Mouse (Mus musculus) neural tube, embryonic 11.5 days (tissue): ENCODE data around the gene Grm8. TPM values are rescaled to one million over a fixed set of nuclear protein-coding genes. Genes with fewer than 3 reads are reported as not detected.

Experiments
- ATAC-seq: fragments of 200-750 bp; cut with Nextera tagmentation; 2 replicates; pipeline ENCODE4 v1.8.0; 2017; ENCODE audit warnings: moderate number of reproducible peaks, mild to moderate bottlenecking, moderate TSS enrichment, moderate library complexity; ENCODE audit not compliant: insufficient read depth, low FRiP score, low TSS enrichment
- DNase-seq: peaks from one replicate; pipeline ENCODE4 v3.0.0-alpha.2; 2015; ENCODE audit warnings: low spot score
- H3K27ac ChIP-seq: fragments of 300-500 bp; sonication (generic); 2 replicates; pipeline ENCODE4 v1.5.1; 2014; ENCODE audit warnings: low read depth, mild to moderate bottlenecking, low read length
- H3K27me3 ChIP-seq: fragments of 300-500 bp; sonication (generic); 2 replicates; pipeline ENCODE4 v1.6.1; 2014; ENCODE audit warnings: mild to moderate bottlenecking, low read length, mixed read lengths; ENCODE audit not compliant: control insufficient read depth, insufficient read depth
- H3K36me3 ChIP-seq: fragments of 300-500 bp; sonication (generic); 2 replicates; pipeline ENCODE4 v1.6.1; 2014; ENCODE audit warnings: mild to moderate bottlenecking, low read length, moderate library complexity, mixed read lengths; ENCODE audit not compliant: control insufficient read depth, insufficient read depth
- H3K4me1 ChIP-seq: fragments of 300-500 bp; sonication (generic); 2 replicates; pipeline ENCODE4 v1.6.1; 2014; ENCODE audit warnings: low read length, mixed read lengths; ENCODE audit not compliant: control insufficient read depth, insufficient read depth
- H3K4me2 ChIP-seq: fragments of 300-500 bp; sonication (generic); 2 replicates; pipeline ENCODE4 v1.6.1; 2014; ENCODE audit warnings: low read depth, mild to moderate bottlenecking, moderate library complexity
- H3K4me3 ChIP-seq: fragments of 300-500 bp; sonication (generic); 2 replicates; pipeline ENCODE4 v1.5.1; 2014; ENCODE audit warnings: low read depth, low read length
- H3K9ac ChIP-seq: fragments of 300-500 bp; sonication (generic); 2 replicates; pipeline ENCODE4 v1.6.1; 2014; ENCODE audit warnings: mild to moderate bottlenecking, low read length
- H3K9me3 ChIP-seq: fragments of 300-500 bp; sonication (generic); 2 replicates; pipeline ENCODE4 v1.6.1; 2016; ENCODE audit warnings: low read length; ENCODE audit not compliant: control insufficient read depth
- whole genome bisulfite sequencing: fragments of 180-500 bp; shearing (Covaris S2); extraction: QIAGEN DNeasy Blood & Tissue Kit; methylation state at CpG from one replicate; pipeline ENCODE4 v1.1.7; 2014; 5-methylcytosine and 5-hydroxymethylcytosine counted together
- polyA plus RNA-seq: library from polyadenylated mRNA; unstranded; fragments of >200 nt; fragmentation: Nextera tagmentation; extraction: Ambion mirVana; gene quantifications from 2 replicates; pipeline ENCODE4 v1.2.1, GENCODE M21; 2014

Grm8 gene
- polyA plus RNA-seq, 1 experiment from 2014 or later, result 1.1 TPM

DNA sequence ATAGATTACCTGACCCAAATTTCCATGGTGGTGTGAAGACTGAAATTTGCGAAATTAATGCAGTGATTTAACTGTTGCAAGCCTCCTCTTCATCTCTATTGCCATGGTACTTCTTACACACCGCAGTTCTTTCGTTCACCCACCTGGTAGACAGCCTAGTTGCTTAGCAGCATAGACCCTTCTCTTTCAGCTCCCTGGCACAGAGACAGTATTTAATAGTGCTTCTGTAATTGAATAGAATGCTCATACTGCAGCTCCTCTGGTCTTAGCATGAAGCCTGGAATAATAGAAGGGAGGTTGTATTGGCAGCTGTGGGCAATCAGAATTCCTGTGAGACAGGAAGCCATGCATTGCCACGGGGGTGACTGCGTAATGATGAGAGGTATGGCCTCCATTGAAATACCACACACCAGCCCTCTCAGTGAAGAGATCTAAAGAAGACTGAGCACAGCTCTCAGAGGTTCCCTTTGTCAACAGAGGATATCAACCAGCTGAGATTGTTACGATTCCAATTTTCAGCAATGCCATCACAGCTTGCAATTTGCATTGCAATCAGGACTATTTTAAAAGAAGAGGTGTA is 178.6 kb downstream of the Grm8 start:
- 72% methylated on average over 6 of the region's 6 CpGs for WGBS
- H3K9me3 ChIP-seq, result no peaks in the 10 kb centered on the region
- H3K4me2 ChIP-seq, result no peak overlapping the region
- DNase-seq (no peak), ATAC-seq (no peak)
- no peak overlapping the region for H3K9ac ChIP-seq
- H3K27ac ChIP-seq, result no peak overlapping the region
- no peaks in the 10 kb centered on the region for H3K27me3 ChIP-seq
- H3K36me3 ChIP-seq, result no peaks in the 10 kb centered on the region
- H3K4me1 ChIP-seq, result no peaks in the 10 kb centered on the region
- H3K4me3 ChIP-seq, result no peak overlapping the region

DNA sequence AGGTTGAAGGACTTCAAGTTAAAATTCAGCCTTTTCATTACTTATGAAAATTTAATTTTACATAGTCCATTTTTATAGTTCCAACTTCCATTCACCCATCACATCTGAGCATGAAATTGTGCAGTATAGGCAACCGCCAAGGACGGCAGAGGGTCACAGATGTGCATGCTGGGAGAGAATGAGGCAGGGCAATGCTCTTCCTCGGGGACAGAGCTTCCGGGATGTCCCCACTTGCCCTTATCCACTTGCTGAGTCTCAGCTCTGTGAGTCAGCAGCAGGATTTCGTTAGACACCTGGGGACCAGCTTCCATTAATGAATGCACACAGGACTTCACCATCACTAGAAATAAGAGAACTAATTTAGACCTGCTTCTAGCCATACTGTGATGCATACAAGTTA is 183.5 kb downstream of the Grm8 start:
- Histone ChIP-seq H3K9ac (no peak overlapping the region), H3K4me1 (no peaks in the 10 kb centered on the region), H3K4me2 (no peak overlapping the region), H3K4me3 (no peak overlapping the region), H3K27me3 (no peaks in the 10 kb centered on the region), H3K27ac (no peak overlapping the region), H3K36me3 (no peaks in the 10 kb centered on the region), H3K9me3 (no peaks in the 10 kb centered on the region)
- ATAC-seq (no peak), DNase-seq (no peak)
- 73% methylated on average over 5 of the region's 5 CpGs for WGBS

DNA sequence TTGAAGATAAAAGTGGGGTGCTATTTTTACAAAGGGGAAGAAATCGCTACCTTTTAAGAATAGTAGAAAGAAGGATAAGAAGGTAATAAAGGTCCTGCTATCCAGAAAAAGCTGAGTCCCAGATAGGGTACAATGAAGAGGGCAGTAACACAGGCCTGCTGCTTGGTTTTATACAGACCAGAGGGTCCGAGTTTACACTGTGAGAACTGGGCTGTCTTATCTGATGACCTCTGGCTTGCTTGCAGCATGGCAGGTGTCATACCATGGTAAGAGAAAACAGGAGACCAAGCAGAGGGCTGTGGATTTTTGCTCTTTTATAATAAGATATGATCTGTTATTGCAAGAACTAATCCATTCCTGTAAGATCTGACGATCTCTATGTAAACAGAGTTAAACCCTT is 206.9 kb downstream of the Grm8 start:
- Histone ChIP-seq H3K36me3 (no peaks in the 10 kb centered on the region), H3K27ac (no peak overlapping the region), H3K4me2 (no peak overlapping the region), H3K9ac (no peak overlapping the region), H3K27me3 (no peaks in the 10 kb centered on the region), H3K9me3 (no peaks in the 10 kb centered on the region), H3K4me3 (no peak overlapping the region), H3K4me1 (no peaks in the 10 kb centered on the region)
- no peak for DNase-seq
- 89% methylated on average over 3 of the region's 3 CpGs for WGBS
- ATAC-seq, result no peak

DNA sequence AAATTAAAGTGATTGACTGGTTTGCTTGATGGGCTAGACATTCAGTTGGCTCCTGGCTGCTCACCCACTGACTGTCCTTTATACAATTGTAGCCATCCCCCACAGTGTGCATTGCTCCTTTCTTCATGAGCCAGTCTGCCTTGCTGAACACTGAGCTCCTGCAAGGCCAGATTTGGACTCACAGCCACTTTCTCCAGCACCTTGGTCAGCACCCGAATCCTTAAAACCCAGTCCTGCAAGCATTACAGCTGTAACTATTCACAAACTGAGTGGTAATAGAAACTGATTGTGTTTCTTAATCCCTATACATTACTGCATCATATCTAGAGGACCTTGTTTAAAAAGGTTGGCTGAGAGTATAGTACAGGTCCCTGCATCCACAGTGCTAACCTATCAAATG is 221.7 kb downstream of the Grm8 start:
- WGBS, result 81% methylated on average over 1 of the region's 1 CpGs
- Histone ChIP-seq H3K4me3 (no peak overlapping the region), H3K9me3 (no peaks in the 10 kb centered on the region), H3K36me3 (no peaks in the 10 kb centered on the region), H3K4me2 (no peak overlapping the region), H3K27ac (no peak overlapping the region), H3K4me1 (no peaks in the 10 kb centered on the region), H3K27me3 (no peaks in the 10 kb centered on the region), H3K9ac (no peak overlapping the region)
- DNase-seq (peak; percentile 15), ATAC-seq (no peak)

DNA sequence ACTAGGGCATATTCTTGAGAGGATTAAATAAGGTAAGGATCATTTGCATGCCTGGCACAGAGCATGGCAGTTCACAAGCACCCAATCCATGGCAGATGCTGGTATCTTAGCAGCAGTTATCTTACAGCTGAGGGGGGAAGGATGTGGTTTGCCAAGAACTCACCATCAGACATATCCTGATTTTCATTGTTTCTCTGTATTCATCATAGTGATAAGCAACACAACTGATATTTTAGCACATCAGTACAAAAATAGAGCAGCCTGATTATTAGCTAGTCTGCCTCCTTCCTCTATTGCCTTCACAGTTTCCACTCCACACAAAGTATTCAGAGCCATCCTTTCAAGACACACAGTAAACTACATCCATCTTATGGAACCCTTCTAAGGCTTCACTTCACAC is 230.6 kb downstream of the Grm8 start:
- DNase-seq (no peak), ATAC-seq (no peak)
- no peak overlapping the region for H3K27ac ChIP-seq
- H3K27me3 ChIP-seq, result no peaks in the 10 kb centered on the region
- H3K9me3 ChIP-seq, result no peaks in the 10 kb centered on the region
- H3K4me2 ChIP-seq, result no peak overlapping the region
- no peak overlapping the region for H3K4me3 ChIP-seq
- no peaks in the 10 kb centered on the region for H3K4me1 ChIP-seq
- no peaks in the 10 kb centered on the region for H3K36me3 ChIP-seq
- no peak overlapping the region for H3K9ac ChIP-seq

DNA sequence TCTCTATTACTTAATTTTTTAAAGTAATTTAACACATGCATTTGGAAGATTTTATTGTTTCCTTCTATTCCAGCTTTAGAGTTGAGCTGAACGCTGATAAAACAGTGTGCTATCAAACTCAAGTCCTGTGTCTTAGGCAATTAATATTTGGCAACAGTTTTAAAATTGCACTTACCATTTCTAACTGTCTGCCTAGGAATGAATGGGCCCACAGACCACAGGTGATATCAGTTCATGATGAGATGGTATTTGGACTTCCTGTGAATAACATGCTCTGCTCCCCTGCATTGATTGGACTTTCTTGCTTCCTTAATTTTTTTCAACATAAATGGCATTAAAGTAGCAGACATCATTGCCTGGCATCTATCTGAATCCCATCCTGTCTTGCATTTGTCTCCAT is 232.8 kb downstream of the Grm8 start:
- ATAC-seq, result no peak
- DNase-seq, result no peak
- H3K4me2 ChIP-seq, result no peak overlapping the region
- WGBS, result 92% methylated on average over 1 of the region's 1 CpGs
- H3K9me3 ChIP-seq, result no peaks in the 10 kb centered on the region
- no peaks in the 10 kb centered on the region for H3K27me3 ChIP-seq
- no peak overlapping the region for H3K9ac ChIP-seq
- no peak overlapping the region for H3K27ac ChIP-seq
- no peaks in the 10 kb centered on the region for H3K36me3 ChIP-seq
- no peaks in the 10 kb centered on the region for H3K4me1 ChIP-seq
- H3K4me3 ChIP-seq, result no peak overlapping the region

DNA sequence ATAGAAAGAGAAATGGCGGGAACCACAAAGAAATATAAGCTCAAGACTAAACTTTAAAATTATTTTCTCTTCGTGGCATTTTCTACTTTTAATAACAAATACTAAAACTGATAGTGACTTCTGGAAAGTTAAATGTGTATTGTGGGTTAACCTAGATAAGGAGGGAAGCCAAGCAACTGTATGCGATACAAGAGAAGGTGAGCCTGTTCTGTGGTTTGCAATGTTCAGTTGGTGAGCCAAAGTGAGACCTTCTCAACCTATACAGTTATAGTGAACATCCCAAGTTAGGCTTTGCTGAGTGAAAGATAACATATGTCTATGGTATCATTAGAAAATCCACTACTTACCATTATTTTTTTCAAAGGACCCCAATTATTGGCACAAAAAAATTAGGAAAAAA is 233.6 kb downstream of the Grm8 start:
- no peak for ATAC-seq
- 83% methylated on average over 3 of the region's 3 CpGs for WGBS
- Histone ChIP-seq H3K9me3 (no peaks in the 10 kb centered on the region), H3K36me3 (no peaks in the 10 kb centered on the region), H3K27me3 (no peaks in the 10 kb centered on the region), H3K9ac (no peak overlapping the region), H3K27ac (no peak overlapping the region), H3K4me1 (no peaks in the 10 kb centered on the region), H3K4me2 (no peak overlapping the region), H3K4me3 (no peak overlapping the region)
- no peak for DNase-seq

DNA sequence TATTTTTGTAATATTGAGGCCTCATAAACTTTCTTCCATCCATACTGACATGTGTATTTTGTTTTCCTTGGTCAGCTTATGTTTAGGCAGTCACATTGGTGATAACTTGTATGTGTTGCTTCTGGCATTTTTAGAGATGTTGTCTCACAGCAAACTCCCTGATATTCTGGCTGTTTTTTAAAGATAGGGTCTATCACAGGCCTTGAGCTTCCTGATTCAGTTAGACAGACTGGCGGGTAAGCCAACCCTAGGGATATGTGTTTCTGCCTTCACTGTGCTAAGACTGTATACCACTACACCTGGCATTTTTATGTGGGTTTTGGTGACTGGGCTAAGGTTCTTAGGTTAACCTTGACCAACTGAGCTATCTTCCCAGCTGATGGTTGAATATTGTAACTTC is 239.8 kb downstream of the Grm8 start:
- WGBS, result 97% methylated on average over 1 of the region's 1 CpGs

DNA sequence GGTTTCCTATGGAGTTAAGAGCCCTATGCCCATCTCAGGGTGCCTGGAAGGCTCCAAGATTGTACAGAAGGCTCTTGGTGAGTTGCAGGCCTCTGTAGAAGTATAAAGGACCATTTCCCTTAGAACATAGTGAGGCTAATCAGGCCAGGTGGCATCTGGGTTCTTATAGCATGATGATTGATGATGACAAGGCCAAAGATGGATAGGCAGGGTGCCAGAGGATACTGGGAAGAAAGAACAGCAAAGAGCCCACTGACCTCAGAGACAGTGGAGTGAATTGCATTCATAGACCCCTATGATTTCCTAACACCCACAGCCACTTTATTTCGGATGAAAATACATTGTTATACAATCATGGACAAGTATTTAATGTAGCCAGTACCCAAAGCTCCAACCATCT is 242.1 kb downstream of the Grm8 start:
- Histone ChIP-seq H3K27ac (no peak overlapping the region), H3K36me3 (no peaks in the 10 kb centered on the region), H3K4me2 (no peak overlapping the region), H3K4me1 (no peaks in the 10 kb centered on the region), H3K9ac (no peak overlapping the region), H3K27me3 (no peaks in the 10 kb centered on the region), H3K9me3 (no peaks in the 10 kb centered on the region), H3K4me3 (no peak overlapping the region)
- ATAC-seq, result no peak
- no peak for DNase-seq
- WGBS, result 75% methylated on average over 1 of the region's 1 CpGs

More for the DNA sequence above, 239.8 kb downstream of the Grm8 start:
- no peaks in the 10 kb centered on the region for H3K36me3 ChIP-seq
- H3K9ac ChIP-seq, result no peak overlapping the region
- no peak overlapping the region for H3K4me2 ChIP-seq
- H3K27me3 ChIP-seq, result no peaks in the 10 kb centered on the region
- no peaks in the 10 kb centered on the region for H3K9me3 ChIP-seq
- DNase-seq, result no peak
- H3K27ac ChIP-seq, result no peak overlapping the region
- no peak overlapping the region for H3K4me3 ChIP-seq
- no peaks in the 10 kb centered on the region for H3K4me1 ChIP-seq
- ATAC-seq, result no peak
